Mouse (Mus musculus): ENCODE data around the gene Fads3. TPM values are rescaled to one million over a fixed set of nuclear protein-coding genes. Genes with fewer than 3 reads are reported as not detected.

The Fads3 gene
- polyA plus RNA-seq (2012; rRNA removed) = 283 and 341 TPM in 2 replicates

DNA sequence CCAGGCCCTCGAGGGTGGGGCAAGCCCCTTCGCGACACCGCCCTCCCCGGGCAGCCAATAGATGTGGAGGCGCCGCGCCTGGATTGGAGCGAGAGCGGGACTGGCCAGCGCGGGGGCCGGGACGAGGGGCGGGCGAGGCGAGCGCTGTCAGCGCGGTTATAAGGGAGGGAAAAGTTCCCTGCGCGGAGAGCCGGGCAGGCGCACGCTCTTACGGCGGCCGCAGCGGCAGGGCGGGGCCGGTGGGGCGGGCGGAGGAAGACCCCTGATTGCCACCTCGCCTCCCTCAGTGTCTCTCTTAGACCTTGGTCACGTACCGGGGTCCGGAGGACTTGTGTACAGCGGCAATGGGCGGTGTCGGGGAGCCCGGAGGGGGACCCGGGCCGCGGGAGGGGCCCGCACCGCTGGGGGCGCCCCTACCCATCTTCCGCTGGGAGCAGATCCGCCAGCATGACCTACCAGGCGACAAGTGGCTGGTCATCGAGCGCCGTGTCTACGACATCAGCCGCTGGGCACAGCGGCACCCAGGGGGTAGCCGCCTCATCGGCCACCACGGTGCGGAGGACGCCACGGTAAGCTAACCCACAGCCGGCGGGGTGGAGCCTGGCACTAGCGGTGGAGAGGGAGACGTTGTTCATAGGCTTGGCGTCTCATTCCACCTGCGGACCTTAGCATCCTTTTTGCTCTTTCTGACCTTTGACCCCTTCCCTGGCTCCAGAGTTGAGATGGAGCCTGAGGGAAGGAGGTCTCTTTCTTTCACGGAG, at the start of gene Fads3:
TSS of gene Fads3 (plus strand) at position 182 of the 761 bp plus-strand sequence.
- H3K4me1 ChIP-seq (ENCODE audit: control insufficient read depth, insufficient read depth, low read length) = peaks cover 11% of the 10 kb centered on the region
- 1% methylated on average over 69 of the region's 69 CpGs for WGBS
- TF ChIP-seq POLR2A (IDR thresholded peaks at IDR 0.05; ENCODE audit: borderline replicate concordance, extremely low read depth, low read depth, low read length) (peak; percentile 89), CTCF (IDR thresholded peaks at IDR 0.05; ENCODE audit: insufficient read depth, low read length) (no peak)
- H3K4me3 ChIP-seq (replicated peaks; ENCODE audit: extremely low read depth, low read depth, low read length) = peak within 1 kb of the TSS; percentile 61
- peak; percentile 85 for DNase-seq

DNA sequence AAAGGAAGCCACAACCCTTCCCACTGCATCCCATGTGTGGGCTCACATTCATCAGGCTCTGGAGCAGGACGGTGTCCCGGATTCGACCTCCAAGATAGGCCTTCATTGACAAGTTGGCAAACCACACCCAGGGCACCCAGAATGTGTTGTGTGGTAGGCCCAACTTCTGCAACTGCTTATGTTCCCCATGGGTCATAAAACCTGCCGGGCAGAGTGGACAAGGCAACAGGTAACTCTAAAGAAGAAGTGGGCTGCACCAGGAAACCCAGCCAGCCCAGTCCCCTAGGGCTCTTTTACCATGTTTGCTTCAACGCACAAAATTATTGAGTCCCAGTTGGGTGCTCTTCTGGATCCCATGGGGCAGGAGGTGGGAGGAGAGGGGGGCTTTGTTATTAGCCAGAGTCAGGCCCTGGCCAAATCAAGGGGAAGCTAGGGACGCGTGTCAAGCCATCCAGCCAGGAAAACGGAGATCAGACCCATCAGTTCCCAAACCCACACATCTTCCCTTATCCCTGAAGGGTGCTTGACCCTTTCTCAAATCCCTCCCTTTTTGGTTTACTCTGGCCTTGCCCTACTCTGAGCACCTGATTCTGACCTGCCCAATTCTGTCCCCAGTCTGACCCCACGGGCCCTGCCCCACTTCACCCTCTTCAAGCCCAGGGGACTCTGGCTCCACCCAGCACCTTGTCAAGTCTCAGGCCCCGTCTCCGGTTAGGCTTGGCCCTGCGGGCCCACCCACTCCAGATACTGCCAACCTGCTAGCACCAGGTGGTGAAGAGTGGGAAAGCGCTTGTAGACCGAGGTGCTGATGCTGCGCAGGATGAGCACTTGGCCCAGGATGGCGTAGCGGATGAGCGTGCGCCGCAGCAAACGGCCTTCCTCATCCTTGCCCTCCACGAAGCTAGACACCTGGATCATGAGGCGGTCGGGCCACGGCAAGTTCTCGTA, 49.1 kb upstream of the Fads3 start:
- no peak for TF ChIP-seq CTCF (IDR thresholded peaks at IDR 0.05; ENCODE audit: insufficient read depth, low read length)
- peak overlapping the region; percentile 17 for H3K4me3 ChIP-seq (replicated peaks; ENCODE audit: extremely low read depth, low read depth, low read length)
- DNase-seq = no peak
- 62% methylated on average over 26 of the region's 26 CpGs for WGBS
- H3K4me1 ChIP-seq (ENCODE audit: control insufficient read depth, insufficient read depth, low read length) = peaks cover 6% of the 10 kb centered on the region; the same call in 1 of the 2 replicates

DNA sequence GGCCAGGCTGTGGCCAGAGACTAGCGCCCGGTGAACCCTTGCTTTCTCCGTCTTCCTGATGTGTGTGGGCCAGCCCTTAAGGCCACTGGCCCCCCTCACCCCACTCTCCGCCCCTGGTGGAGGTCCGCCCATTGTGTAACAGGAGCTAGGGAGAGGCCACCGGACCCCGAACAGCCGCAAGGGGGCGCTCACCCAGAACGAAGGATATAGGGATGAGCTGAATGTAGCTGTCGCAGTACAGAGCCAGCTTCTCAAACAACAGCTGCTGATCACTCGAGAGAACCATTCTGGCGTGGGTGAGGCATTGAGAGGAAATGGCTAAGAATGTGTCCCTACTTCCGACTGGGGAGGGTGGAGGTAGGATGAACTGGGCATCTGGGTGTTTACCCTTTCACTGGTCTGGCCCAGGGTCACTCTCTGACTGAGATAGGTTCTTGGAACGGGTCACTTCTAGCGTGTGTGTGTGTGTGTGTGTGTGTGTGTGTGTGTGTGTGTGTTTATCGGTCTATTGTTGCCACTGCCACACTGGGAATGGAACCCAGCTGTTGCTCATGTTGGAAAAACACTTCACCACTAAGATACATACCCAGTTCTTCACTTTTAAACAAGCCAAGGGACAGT, 48.2 kb upstream of the Fads3 start:
- Histone ChIP-seq H3K4me1 (ENCODE audit: control insufficient read depth, insufficient read depth, low read length) (peaks cover 6% of the 10 kb centered on the region; the same call in 1 of the 2 replicates), H3K4me3 (replicated peaks; ENCODE audit: extremely low read depth, low read depth, low read length) (peak overlapping the region; percentile 35)
- TF ChIP-seq POLR2A (IDR thresholded peaks at IDR 0.05; ENCODE audit: borderline replicate concordance, extremely low read depth, low read depth, low read length) (0 out of 2 replicates have a peak, but pooled peaks have one; percentile 8), CTCF (IDR thresholded peaks at IDR 0.05; ENCODE audit: insufficient read depth, low read length) (peak; percentile 52)
- DNase-seq = peak; percentile 90
- 4% methylated on average over 17 of the region's 17 CpGs for WGBS

DNA sequence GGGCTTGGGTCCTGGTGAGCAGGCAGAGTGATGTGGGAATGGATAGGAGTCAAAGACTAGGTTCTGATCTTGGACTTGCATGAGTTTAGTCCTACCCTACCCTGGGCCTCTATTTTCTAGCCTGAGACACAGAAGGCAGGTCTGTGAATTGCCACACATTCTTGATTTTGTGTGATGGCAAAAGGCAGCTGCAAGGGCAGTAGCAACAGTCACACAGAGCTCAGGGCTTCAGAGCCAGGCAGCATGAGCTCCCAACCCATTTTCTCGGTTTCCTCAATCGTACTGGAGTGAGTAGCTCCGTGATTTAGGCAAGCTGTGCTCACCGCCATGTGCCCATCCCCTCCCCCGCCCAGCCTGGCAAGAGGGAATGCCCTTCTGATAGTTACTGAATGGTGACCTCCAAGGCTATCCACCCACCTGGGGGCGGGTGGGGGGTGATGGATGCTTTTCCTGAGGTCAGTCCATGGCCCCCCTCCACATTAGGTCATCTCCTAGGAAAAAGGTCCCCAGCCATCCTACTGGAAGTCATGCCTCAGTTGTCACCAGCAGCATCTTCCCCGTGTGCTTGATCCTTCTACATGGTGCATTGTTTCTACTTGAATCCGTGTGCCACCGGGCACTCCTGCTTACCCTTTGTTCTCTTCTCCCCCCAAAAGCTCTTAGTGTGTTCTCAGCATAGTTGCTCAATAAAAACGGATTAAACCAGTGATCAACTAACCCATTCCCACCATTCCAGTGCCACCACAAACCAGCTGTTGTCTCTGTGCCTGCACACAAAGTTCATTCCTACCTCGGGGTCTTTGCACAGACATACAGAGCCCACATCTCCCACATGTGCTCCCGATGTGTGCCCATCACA, 43.9 kb upstream of the Fads3 start:
- DNase-seq = no peak
- no peak for TF ChIP-seq POLR2A (IDR thresholded peaks at IDR 0.05; ENCODE audit: borderline replicate concordance, extremely low read depth, low read depth, low read length)
- no peak for TF ChIP-seq CTCF (IDR thresholded peaks at IDR 0.05; ENCODE audit: insufficient read depth, low read length)
- Histone ChIP-seq H3K4me3 (replicated peaks; ENCODE audit: extremely low read depth, low read depth, low read length) (no peak overlapping the region), H3K4me1 (ENCODE audit: control insufficient read depth, insufficient read depth, low read length) (peaks cover 6% of the 10 kb centered on the region; the same call in 1 of the 2 replicates)
- 68% methylated on average over 12 of the region's 12 CpGs for WGBS

DNA sequence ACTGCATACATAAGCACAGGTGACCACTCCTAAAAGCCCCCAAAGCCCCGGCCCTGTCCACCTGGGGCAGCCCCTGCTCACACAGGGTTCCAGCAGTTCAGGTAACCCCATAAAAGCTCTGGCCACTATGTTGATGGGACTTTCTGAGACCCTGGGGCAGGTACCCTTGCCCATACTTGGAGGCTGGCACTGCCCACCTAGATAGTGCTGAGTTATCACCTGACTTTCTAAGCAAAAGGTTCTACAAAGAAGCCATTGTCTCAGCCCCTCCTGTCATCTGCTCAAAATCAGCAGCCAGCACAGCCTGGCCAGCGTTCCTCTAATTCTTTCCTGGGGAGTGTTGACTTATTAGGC, 43.3 kb upstream of the Fads3 start:
- H3K4me3 ChIP-seq (replicated peaks; ENCODE audit: extremely low read depth, low read depth, low read length) = no peak overlapping the region
- no peak for DNase-seq
- WGBS = 71% methylated on average over 2 of the region's 2 CpGs
- TF ChIP-seq CTCF (IDR thresholded peaks at IDR 0.05; ENCODE audit: insufficient read depth, low read length) (no peak), POLR2A (IDR thresholded peaks at IDR 0.05; ENCODE audit: borderline replicate concordance, extremely low read depth, low read depth, low read length) (no peak)
- H3K4me1 ChIP-seq (ENCODE audit: control insufficient read depth, insufficient read depth, low read length) = peaks cover 4% of the 10 kb centered on the region; the same call in 1 of the 2 replicates

DNA sequence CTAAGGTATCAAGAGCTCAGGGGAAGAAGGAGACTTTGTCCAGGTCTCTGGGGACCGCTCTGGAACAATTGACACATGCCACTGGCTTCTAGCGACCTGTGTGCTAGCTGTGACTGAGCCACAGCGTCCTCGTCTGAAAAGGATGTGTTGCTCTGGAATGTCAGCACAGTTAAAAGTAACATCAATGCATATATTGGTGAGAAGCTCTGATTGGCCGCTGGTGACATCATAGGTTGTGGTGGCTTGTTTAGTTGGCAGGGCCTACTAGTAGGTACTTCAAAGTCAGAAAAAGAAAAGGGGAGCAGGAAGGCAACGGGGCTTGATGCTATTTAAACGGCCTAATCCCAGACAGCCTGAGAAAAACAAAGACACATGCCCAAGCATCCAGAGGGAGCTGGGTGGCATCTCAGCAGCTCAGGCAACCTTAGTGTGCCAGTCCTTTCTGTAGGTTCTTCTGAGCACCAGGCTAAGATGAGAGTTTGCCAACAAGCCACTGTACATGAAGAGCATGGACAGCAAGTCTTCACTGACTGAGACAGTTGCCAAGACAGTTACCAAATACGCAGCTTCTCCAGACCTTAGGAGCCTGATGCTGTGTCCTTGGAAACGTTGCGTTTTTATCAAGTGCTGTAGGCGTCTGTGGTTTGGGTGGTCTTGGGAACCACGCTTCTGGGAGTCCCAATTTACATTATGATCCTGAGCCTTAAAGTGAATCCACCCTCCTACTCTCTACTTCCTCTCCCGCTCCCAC, 42.5 kb upstream of the Fads3 start:
- 61% methylated on average over 13 of the region's 13 CpGs for WGBS
- TF ChIP-seq POLR2A (IDR thresholded peaks at IDR 0.05; ENCODE audit: borderline replicate concordance, extremely low read depth, low read depth, low read length) (no peak), CTCF (IDR thresholded peaks at IDR 0.05; ENCODE audit: insufficient read depth, low read length) (no peak)
- no peaks in the 10 kb centered on the region for H3K4me1 ChIP-seq (ENCODE audit: control insufficient read depth, insufficient read depth, low read length)
- H3K4me3 ChIP-seq (replicated peaks; ENCODE audit: extremely low read depth, low read depth, low read length) = no peak overlapping the region
- DNase-seq = no peak

DNA sequence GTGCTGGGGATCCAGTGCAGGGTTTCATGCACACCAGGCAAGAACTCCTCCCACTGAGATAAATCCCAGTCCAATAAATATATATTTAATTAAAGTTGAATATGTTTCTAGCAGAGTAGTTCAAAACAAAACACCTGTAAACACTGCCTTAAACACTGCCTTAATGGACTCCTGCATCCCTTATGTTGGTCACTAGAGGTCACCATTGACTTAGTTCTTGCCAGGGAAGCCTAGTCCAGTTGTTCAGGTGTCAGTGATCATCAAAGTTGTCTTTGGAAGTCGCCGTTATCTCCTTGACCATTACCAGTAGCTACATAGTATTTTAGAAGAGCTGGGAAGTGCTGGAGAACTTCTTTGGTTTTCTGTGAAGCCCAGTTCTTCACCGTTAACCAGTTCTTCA, 41.0 kb upstream of the Fads3 start:
- Histone ChIP-seq H3K4me1 (ENCODE audit: control insufficient read depth, insufficient read depth, low read length) (no peaks in the 10 kb centered on the region), H3K4me3 (replicated peaks; ENCODE audit: extremely low read depth, low read depth, low read length) (no peak overlapping the region)
- TF ChIP-seq CTCF (IDR thresholded peaks at IDR 0.05; ENCODE audit: insufficient read depth, low read length) (peak; percentile 58), POLR2A (IDR thresholded peaks at IDR 0.05; ENCODE audit: borderline replicate concordance, extremely low read depth, low read depth, low read length) (no peak)
- DNase-seq = peak; percentile 20
- WGBS = 17% methylated on average over 3 of the region's 3 CpGs
